Comparison of ENCODE assay signal across 14 mouse cellular contexts in the genomic region with DNA sequence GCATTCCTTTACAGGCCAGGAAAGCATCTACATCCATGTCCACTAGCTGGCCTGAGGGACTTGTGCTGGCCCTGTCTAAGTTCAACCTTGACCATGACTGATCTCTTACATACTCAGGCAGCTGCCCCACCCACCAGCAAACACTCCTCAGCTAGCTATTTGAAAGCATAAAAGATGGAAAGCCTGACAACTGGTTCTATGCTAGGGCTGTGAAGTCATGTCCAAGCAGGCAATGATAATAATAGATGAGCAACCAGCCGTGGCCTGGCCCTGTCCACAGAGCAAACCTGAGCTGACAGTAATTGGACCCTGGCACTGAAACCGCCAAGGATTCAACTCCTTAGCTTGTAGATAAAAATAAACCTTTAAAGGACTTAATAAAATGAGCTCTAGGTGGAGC.
A peak's percentile ranks its signal among the peaks of the same experiment; 100 is the strongest.
DNase-seq lines count a peak whose midpoint lies in the region; ATAC-seq and TF ChIP-seq lines count a peak whose summit lies in the region.
"Had no signal": no experiment of that assay in that cellular context is flagged by ENCODE, and none has a peak within 500 bp of the region (broad histone marks: within the 10 kb centered on the region; RNA-seq: fewer than 3 reads in every experiment).

No protein-coding gene starts in this region.

- no peak overlapping the region for H3K27ac ChIP-seq in forebrain, embryonic 13.5 days
- no peak overlapping the region for H3K27ac ChIP-seq in forebrain, embryonic 10.5 days
- H3K27ac ChIP-seq in kidney, embryonic 15.5 days: no peak overlapping the region
- no peak overlapping the region for H3K27ac ChIP-seq in left cerebral cortex, adult 2 months
- H3K27ac ChIP-seq: embryonic facial prominence, embryonic 12.5 days; liver, embryonic 15.5 days had no signal

- H3K36me3 ChIP-seq in forebrain, embryonic 13.5 days (ENCODE audit: poor library complexity, severe bottlenecking): no peaks in the 10 kb centered on the region
- no peaks in the 10 kb centered on the region for H3K36me3 ChIP-seq in forebrain, embryonic 10.5 days (replicated peaks)
- H3K36me3 ChIP-seq in kidney, embryonic 15.5 days: no peaks in the 10 kb centered on the region
- H3K36me3 ChIP-seq: embryonic facial prominence, embryonic 12.5 days; liver, embryonic 15.5 days had no signal

- ATAC-seq in forebrain, embryonic 13.5 days: 0 out of 2 replicates have a peak, but pooled peaks have one; percentile 22
- ATAC-seq in kidney, embryonic 15.5 days (replicated peaks; ENCODE audit: low FRiP score): peak; percentile 74; the same call in 1 of the 2 replicates

- no peak overlapping the region for H3K4me2 ChIP-seq in forebrain, embryonic 13.5 days
- H3K4me2 ChIP-seq in kidney, embryonic 15.5 days: no peak overlapping the region
- H3K4me2 ChIP-seq: embryonic facial prominence, embryonic 12.5 days; heart, embryonic 11.5 days; liver, embryonic 15.5 days had no signal

- no peaks in the 10 kb centered on the region for H3K27me3 ChIP-seq in forebrain, embryonic 13.5 days
- no peaks in the 10 kb centered on the region for H3K27me3 ChIP-seq in forebrain, embryonic 10.5 days (ENCODE audit: poor library complexity, severe bottlenecking)
- no peaks in the 10 kb centered on the region for H3K27me3 ChIP-seq in kidney, embryonic 15.5 days
- H3K27me3 ChIP-seq: embryonic facial prominence, embryonic 12.5 days; liver, embryonic 15.5 days; megakaryocyte, embryonic 14.5 days had no signal

- no peak overlapping the region for H3K9ac ChIP-seq in forebrain, embryonic 13.5 days
- no peak overlapping the region for H3K9ac ChIP-seq in kidney, embryonic 15.5 days
- H3K9ac ChIP-seq: embryonic facial prominence, embryonic 12.5 days; liver, embryonic 15.5 days had no signal

- no peak for DNase-seq in forebrain, embryonic 10.5 days (ENCODE audit: extremely low spot score, low spot score)
- peak; percentile 39 for DNase-seq in adrenal gland, postnatal 14 days
- peak; percentile 80 for DNase-seq in gastrocnemius, adult 18-20 months (ENCODE audit: low spot score)
- DNase-seq in left cerebral cortex, adult 8-10 months (ENCODE audit: low spot score in 2 of 2): no peak
- DNase-seq in heart, postnatal 36 days: no peak
- DNase-seq in left cerebral cortex, adult 2 months (ENCODE audit: extremely low spot score in 1 of 2, low spot score in 2 of 2): no peak
- DNase-seq: layer of hippocampus, adult 9-11 months; right cerebral cortex, postnatal 14 days had no signal

- H3K4me3 ChIP-seq in forebrain, embryonic 13.5 days: no peak overlapping the region
- no peak overlapping the region for H3K4me3 ChIP-seq in forebrain, embryonic 10.5 days
- H3K4me3 ChIP-seq in kidney, embryonic 15.5 days (replicated peaks): no peak overlapping the region
- H3K4me3 ChIP-seq in left cerebral cortex, adult 2 months: no peak overlapping the region
- H3K4me3 ChIP-seq: embryonic facial prominence, embryonic 12.5 days; liver, embryonic 15.5 days; megakaryocyte, embryonic 14.5 days had no signal

- no peaks in the 10 kb centered on the region for H3K9me3 ChIP-seq in forebrain, embryonic 13.5 days (replicated peaks)
- H3K9me3 ChIP-seq in forebrain, embryonic 10.5 days: no peaks in the 10 kb centered on the region
- no peaks in the 10 kb centered on the region for H3K9me3 ChIP-seq in kidney, embryonic 15.5 days (replicated peaks)
- H3K9me3 ChIP-seq: embryonic facial prominence, embryonic 12.5 days; liver, embryonic 15.5 days; megakaryocyte, embryonic 14.5 days had no signal

- WGBS in forebrain, embryonic 13.5 days: 55% methylated on average over 2 of the region's 2 CpGs
- WGBS in forebrain, embryonic 10.5 days: 80% methylated on average over 2 of the region's 2 CpGs
- 27% methylated on average over 2 of the region's 2 CpGs for WGBS in kidney, embryonic 15.5 days

- peaks cover 19% of the 10 kb centered on the region for H3K4me1 ChIP-seq in forebrain, embryonic 13.5 days
- H3K4me1 ChIP-seq in forebrain, embryonic 10.5 days: peaks cover 16% of the 10 kb centered on the region
- H3K4me1 ChIP-seq in kidney, embryonic 15.5 days: peaks cover 10% of the 10 kb centered on the region; the same call in 1 of the 2 replicates
- H3K4me1 ChIP-seq: liver, embryonic 15.5 days; megakaryocyte, embryonic 14.5 days had no signal

- intact Hi-C loops in heart, postnatal 36 days (cut with DNase I): no loop called here
- intact Hi-C loops in left cerebral cortex, adult 2 months (cut with DNase I): no loop called here

- TF ChIP-seq CTCF in left cerebral cortex, adult 2 months (IDR thresholded peaks at IDR 0.05): no peak

Comparison
In these comparisons a context has a peak if more than half of its experiments do, and no peak if none do; other contexts are left out.
1. DNase-seq: peak in adrenal gland, postnatal 14 days (single experiment) and gastrocnemius, adult 18-20 months (single experiment); none in forebrain, embryonic 10.5 days (single experiment), left cerebral cortex, adult 8-10 months (0 of 2), heart, postnatal 36 days (0 of 2) and left cerebral cortex, adult 2 months (0 of 2).